Mouse (Mus musculus) kidney, adult 2 months (tissue): ENCODE measurements around the gene Efna2.

Experiments used
- CTCF ChIP-seq: fragments of 200-500 bp; conservative IDR thresholded peaks from 2 replicates; pipeline ENCODE4 v1.5.1; 2011; ENCODE audit warnings: low read depth, mild to moderate bottlenecking, control low read depth, low read length, moderate library complexity, mixed read lengths; ENCODE audit not compliant: insufficient read depth, insufficient read length
- POLR2A ChIP-seq: fragments of 200-500 bp; IDR thresholded peaks from one replicate; pipeline ENCODE4 v1.6.1; 2011; ENCODE audit warnings: low read depth, low read length, control low read depth

DNA sequence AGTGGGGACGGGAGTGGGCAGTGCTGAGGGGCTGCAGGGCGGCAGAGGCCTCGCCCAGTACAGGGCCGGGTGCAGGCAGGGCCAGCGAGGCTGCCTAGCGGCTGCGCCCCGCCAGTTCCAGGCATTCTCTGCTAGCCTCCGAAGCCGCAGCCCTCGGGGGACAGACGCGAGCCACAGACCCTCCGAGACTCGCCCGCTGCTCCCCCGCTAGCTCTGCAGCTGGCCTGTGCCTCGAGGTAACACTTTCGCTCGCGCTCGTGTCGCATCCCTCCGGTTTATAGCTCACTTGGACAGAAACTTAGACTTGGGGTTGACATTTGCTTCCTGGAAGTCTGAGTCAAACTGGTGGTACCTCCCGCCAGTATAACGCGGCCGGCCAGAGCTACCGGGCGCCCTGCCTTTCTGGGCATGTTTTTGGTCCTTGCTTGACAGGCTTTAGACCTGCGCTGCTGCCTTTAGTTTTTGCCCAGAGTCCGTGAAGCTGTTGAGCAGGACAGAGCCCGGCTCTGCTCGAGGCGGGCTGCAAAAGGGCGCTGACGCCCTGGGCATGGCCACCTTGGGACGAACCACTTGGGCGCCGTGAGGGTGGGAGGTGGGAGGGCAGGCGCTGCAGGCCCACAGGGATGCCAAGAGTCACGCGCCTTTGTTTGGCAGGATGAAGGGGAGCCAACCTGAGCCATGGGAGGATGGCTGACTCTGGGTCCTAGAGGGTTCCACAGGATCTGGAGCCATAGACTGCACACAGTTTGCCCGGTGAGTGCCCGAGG, 7.3 kb upstream of the Efna2 start:
- TF ChIP-seq CTCF (no peak), POLR2A (no peak)
